Mouse (Mus musculus) ES-E14 (cell line): ENCODE data around the gene Ankrd45.

Experiments used
- HCFC1 ChIP-seq: IDR thresholded peaks from 2 replicates; pipeline ENCODE4 v1.6.1; 2012; ENCODE audit warnings: low read length, inconsistent platforms, borderline replicate concordance; ENCODE audit not compliant: insufficient read depth
- ZC3H11A ChIP-seq: IDR thresholded peaks from 2 replicates; pipeline ENCODE4 v1.6.1; 2012; ENCODE audit warnings: low read depth, mild to moderate bottlenecking, inconsistent platforms, low read length, borderline replicate concordance

- TF ChIP-seq ZC3H11A (no peak), HCFC1 (no peak)
These were observed 3.0 kb upstream of the Ankrd45 start for GRCm38 (mm10) chr1:161139496-161139895.
